Mouse (Mus musculus) cerebellum, postnatal 36 days (tissue): ENCODE measurements around the gene Csf2rb.
"Not testable (repeated sequence)": the region's sequence is repeated elsewhere in the genome, so short reads cannot be mapped to it uniquely, and the experiment has no call there.

Source experiments
- DNase-seq, 2 experiments: peaks; one replicate each; pipeline ENCODE4 v3.0.0; 2021 to 2022; ENCODE audit warnings: mixed read lengths in 2 of 2

Csf2rb gene

DNA sequence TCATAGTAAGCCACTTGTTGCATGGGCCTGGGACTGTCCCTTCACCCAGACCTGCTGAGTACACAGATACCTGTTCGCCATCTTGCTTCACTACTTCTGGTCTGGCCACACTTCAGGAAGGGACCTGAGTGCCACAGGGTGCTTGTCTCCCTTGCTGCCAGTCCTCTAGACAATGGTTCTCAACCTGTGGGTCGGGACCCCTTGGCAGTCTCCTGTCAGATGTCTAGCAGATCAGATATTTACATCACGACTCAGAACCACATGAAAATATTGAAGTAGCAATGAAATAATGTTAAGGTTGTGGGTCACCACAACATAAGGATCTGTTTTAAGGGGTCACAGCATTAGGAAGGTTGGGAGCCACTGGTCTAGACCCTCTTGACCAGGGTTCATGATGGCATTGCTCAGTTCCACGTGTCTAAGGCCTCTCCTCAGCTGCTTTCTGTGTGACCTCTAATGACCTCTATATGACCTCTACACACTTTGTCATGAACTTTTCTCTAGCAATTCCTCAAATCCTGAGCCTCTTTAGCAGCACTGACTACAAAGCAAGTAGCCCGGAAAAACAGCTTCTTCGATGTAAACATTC is 2.3 kb downstream of the Csf2rb start:
- DNase-seq, result not testable (repeated sequence)

DNA sequence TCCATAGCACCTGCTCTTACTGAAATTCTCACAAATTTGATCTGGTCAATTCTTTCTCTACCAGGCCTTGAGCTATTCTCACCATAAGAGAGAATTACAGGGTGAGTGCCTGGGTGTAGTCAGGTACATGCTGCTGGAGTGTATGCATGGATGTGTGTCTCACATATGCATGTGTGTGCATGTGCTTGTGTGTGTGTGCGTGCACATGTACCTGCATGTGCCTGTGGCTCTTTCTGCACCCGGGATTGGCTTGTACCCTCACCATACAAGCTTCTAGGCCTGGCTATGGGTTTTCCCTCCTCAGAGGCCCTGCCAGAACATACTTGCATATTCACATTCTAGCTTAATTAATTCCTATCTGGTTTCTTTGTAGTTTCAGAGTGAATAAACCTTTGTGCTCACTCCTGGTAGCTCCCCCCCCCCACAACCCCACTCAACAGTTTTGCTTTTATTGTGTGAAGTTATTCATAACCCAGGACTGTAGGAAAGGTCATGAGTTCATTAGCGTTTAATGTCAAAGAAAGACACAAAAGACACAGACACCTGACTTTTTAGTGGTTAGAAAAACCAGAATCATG is 3.1 kb downstream of the Csf2rb start:
- no peak for DNase-seq

DNA sequence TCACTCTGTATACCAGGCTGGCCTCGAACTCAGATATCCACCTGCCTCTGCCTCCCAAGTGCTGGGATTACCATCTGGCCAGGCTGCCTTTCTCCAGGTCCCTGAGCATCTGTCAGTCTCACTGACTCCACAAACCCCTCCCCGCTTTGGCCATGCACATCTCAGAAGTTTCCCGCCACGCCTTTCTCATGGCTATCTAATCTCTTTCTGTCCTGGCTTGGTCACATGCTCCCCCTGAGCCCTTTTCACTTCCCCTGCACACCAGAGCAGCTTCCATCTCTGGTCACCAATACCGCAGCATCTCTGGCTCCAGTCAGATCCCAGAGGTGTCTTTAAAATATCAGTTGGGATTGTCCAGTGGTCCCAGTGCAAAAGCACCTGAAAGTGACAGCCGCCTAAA is 4.4 kb downstream of the Csf2rb start:
- not testable (repeated sequence) for DNase-seq

DNA sequence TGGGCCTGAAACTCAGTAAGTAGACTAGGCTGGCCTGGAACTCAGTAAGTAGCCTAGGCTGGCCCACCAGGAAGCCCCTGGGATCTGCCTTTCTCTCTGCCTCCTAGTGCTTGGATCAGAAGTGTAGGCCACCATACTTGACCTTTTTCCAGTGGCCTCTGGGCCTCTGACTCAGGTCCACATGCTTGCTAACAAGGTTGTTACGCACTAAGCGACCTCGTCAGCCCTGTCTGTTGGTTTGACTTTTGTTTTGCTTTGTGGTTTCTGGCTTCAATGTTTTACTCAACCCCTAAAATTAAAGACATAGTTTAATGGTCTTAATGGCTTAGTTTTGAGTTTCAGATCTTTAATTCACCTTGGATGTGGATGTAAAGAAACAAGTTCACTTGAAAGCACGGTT is 5.2 kb downstream of the Csf2rb start:
- DNase-seq, result no peak

DNA sequence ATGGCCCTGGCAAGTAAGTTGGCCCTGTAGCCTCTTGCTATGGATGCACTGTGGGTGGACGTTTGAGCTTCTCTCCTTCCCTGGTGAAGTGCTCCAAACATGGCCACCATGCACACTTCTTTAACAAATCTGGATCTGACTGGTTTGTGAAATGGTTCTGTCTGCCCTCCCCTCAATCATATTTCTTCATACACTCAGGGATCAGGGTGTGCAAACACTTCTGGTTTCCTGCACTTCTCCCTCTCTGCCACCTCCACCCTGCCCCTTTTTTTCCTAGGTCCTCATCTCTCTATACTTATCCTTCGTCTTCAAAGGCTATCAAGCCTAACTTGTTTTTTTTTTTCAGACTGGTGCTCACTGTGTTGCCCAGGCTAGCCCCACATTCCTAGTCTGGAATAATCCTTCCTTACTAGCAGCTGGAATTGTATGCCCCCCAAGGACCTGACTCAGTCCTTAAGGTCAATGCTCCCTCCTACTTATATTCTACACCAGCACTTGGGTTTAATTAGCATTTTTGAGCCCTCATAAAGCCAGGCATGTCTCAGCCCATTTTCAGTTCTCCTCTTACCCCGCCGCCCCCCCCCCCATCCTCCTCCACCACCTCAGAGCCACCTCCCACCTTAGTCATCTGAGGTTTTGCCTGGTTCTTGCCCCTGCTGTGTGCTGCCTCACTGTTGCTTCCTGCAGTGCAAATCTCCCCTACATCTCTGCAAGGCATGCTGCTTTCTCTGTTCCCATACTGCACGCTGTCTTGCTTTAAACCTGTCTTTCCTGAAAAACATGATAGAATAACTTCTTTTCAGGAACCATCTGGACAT is 6.2 kb downstream of the Csf2rb start:
- no peak for DNase-seq

DNA sequence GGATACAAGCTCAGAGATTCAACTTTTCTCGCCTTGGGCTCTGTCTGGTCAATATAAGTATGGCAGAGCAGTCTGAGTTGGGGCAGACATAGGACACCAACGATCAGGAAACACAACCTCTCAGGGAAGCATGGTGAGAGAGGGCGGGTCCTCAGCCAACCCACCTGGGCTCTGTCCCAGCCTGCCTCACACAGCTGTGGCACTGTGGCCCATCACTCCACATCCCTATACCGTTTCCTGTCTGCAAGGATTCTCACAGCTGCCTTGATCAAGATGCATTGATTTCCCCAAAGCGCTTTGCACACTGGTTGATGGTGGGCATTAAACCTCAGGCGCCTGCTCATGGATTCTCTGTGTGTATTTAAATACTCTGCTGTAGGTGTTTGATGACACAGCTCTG is 7.4 kb downstream of the Csf2rb start:
- no peak for DNase-seq

DNA sequence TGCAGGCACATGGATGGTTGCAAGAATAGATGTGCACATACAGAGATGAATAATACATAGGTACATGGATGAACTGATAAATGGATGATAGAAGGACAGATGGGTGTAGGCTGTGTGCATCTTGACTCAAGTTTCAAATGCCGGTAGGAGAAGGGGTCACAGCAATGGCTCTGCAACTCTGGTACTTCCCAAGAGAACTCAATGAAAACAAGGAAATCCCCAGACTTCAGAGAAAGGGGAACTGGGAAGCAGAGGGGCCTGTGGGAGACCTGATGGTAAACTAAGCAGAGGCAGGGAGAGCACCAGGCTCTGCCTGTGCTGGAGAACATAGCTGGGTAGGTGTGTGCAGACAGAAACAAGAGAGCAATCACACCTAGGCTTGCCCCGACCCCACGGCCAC is 8.8 kb downstream of the Csf2rb start:
- no peak for DNase-seq

DNA sequence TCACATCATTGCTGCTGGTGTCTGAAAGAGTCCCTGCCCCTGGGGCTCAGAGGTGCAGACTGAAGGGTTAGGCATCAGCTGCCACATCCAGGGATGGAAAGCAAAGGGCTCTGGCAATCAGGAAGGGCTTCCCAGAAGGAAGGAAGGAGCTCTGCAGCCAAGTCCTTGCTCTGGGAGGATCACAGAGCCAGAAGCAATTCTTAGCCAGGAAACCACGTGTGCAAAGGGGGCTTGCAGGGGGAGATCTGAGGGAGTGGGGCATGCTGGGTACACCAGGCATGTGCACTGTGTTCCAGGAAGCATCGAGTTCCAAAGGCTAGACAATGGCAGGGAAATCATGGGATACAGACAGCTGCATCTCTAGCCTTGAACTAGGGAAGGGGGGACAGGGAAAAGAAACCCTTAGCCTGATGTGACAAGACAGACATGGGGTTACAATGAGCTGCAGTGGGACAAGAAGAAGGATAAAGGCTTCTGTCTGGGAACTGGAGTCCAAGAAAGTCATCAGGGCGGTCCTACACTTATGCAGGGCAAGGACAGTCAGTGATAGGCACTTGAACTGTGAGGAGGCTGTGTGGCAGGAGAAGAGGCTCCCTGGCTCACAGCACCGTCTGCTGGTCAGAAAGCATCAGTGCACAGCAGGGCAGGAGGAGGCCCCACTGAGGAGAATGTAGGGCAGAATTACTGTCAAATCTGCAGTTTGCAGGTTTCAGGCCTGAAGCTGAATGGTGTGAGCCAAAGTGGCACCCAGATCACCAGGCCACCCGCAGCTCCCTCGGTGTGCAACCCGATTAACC is 14.3 kb downstream of the Csf2rb start:
- DNase-seq, result peak; percentile 53 to 59

DNA sequence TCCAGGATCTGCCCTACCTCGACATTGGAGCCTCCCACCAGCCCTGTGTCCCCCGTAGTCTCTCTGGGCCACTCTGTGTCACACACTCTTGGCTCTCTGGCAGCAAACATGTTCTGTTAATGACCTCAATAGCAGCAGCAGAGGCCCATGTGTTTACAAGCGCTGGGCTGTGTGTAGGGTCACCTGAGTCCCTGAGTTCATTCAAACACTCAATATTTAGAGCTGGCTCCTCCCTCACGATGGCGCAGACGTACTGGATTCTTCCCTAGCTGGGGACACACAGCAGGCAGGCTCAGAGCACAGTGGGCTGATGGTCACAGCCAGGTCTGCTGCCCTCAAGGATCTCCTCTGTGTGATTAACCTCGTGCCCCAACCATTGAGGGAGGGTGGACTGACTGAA is 15.4 kb downstream of the Csf2rb start:
- not testable (repeated sequence) for DNase-seq

DNA sequence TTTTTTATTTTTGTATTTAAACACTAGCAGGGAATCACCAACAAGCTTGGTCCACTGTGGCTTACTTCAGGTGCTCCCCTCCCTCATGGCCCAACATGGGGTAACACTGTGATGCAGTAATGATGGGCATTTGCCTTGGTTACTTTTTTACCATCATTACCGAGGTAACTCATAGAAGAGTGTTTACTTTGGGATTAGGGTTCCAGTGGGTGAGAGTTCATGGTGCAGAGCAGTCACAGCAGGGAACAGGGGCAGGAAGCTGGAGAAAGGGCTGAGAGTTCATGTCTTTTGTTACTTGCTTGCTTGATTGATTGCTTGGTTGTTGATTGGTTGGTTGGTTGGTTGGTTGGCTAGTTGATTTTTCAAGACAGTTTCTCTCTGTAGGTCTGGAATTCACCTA is 18.1 kb downstream of the Csf2rb start:
- no peak for DNase-seq

DNA sequence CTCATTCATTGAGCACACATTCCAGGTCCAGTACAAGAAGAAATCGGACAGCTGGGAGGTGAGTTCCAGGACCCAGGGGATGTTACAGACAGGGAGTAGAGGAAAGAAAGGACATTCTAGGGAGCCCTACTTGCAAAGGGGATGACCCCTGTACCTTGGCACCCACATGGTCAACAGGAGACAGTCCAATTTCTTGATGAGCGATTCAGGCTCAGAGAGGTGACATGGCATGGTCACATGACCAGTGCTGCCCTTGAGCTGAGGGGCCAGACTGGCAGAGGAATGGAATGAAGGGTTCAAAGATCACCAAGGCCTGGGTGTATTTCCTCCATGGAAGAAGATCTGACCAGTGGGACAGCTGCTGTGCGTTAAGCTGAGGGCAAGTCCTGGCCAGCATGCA is 19.0 kb downstream of the Csf2rb start:
- DNase-seq, result no peak

DNA sequence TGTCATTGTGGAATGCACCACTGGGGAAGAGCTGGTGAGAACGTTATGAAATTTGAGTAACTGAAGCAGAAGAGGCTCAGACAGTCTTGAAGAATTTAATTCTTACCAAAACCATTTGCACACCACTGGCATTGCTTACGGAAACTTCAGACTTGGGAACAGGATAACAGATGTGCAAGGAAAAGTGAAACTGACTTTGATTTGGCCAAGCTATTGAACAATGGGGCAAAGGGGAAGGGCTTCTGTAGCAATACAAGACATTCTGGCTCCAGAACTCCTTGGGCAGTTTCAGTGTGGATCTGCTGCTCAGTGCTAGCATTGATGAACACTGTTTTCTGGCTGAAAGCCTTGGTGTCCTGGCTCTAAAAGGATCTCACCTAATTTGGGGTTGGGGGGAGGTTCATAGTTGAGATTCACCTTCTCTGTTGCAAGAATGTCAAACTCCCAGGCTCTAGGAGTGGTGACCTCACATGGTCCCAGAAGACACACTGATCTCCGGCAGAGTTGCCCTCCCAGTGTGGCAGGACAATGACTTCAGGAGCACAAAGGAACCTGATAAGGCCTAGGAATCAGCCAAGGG is 26.1 kb downstream of the Csf2rb start:
- no peak for DNase-seq

DNA sequence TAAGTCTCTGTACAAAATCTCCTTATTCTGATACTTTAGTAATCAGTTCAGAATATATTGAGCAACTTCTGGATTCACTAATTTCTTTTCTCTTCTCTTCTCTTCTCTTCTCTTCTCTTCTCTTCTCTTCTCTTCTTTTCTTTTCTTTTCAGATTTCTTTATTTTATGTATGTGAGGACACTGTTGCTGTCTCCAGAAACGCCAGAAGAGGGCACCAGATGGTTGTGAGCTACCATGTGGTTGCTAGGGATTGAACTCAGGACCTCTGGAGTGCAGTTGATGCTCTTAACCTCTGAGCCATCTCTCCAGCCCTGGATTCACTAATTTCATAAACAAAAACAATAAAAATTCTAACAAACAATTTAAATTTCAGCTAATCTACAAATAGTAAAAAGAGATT is 29.4 kb downstream of the Csf2rb start:
- peak; percentile 39 to 50 for DNase-seq

DNA sequence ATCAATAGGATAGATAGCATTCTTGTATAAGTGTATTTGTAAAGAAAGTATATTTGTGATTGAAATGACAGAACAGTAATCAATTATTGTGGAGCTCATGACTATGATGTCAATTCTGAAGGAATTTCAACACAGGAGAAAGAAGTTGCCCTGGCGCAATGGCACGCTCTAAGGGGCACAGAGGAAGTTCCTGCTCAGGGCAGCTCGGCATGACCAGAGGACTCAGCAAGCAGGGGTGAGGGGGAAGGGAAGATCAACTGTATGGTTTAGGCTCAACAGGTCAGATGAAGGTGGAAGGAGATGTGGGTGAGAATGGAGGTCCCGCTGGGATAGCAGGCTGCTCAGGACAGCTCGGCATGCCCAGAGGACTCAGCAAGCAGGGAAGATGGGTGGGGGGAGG is 30.0 kb downstream of the Csf2rb start:
- no peak for DNase-seq

DNA sequence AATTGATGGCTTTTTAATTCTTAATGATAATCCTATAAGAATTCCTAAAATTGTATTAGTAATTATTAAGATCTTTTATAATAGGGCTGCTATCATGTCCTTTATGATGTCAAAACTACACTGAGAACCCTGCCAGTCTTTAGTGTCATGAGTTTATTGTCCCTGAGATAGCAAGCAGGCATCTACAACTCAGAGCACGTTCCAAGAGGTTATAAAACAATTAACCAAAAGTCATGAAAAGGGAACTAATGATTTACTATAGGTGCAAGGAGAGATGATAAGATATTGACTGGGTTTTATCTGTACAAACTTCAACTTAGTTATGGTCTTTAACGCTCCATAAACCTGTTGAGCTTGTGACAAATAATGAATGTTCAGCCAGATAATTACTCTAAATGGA is 40.4 kb downstream of the Csf2rb start:
- DNase-seq, result no peak

DNA sequence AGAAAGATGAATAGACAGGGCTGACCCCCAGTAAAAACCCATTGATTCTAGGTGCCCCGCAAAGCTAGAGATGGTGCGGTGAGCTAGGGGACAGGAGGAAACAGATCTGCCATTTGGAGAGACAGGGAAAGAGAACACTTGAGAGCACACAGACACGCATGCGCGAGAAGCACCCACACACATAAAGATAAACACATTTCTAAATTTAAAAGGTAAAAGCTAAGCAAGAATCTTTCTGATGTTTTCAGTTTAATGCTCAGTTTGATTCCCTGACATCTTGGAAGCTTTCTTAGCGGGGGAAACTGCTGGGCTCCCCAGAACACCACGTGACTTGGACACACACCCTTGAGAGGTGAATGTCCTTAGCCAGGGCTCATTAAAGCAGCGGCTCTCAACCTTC is 41.3 kb downstream of the Csf2rb start:
- DNase-seq, result no peak

DNA sequence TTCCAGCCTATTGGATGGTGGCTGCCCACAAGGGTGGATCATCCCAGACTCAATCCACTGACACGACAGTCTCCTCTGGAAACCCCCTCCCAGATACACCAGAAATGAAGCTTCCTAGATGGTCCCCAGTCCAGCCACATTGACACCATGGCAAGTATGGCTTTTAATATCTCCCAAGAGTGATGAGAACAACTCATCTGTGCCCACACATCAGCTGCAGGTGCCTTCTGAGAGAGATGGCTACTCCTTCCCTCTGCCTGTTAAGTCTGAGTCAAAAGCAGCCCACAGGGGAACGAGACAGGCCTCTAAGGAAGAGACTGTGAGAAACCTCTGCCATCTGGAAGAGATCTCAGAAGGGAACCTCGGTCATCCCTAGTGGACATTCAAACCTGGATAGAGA is 42.3 kb downstream of the Csf2rb start:
- no peak for DNase-seq

DNA sequence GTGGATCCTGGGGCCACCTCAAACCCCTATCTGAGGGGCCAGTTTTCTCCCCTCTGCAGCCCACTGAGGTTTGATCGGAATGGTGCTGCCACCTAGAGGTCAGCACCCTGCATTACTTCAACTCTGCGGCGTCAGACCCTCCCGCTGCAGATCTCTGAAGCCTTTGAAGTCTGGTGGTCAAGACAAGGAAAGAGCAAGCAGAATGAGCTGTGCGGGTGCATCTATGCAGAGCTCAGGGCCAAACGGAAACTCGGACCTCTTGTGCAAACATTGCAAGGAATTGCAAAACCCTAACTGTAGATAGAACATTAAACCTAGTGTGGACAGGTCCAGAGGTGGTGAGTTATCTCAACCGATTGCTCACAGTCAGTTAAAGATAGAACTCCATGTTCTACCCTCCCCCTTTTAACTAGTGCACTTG is 43.4 kb downstream of the Csf2rb start:
- DNase-seq, result peak; percentile 35 to 38

DNA sequence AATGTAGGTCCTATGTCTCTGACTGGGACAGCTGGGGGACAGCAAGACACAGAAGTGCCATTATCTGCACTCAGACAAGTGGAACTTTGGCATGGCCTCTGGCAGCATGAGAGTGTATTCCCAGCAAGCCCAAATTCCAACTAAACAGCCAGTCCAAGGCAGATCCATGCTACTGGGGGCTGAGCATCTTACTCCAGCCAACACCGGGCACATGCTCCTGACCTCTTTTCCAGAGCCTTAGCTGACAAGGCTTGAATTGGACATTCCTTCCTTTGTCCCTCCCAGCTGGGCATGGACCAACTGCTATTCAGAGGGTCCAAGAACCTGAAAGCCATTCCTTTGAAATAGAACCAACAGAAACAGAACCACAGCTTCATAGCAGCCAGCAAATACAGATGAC is 44.1 kb downstream of the Csf2rb start:
- no peak for DNase-seq

DNA sequence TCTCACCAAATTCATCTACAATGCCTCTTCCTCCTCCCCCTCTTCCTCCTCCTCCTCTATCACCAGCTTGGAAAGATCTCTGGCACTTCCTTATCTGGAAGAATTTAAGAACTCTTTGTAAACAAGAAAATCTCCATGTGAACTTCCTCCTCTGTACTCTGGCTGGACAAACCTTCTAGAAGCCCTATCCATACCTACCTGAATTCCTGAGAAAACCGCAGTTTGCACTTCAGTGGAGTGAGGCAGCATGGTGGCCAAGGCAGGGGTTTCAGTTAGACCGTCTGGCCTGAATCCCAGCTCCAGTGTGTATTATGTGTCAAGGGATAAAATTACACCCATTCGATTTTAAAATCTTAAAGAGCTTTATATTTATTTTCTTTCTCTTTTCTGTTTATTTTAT is 47.2 kb downstream of the Csf2rb start:
- DNase-seq, result no peak

DNA sequence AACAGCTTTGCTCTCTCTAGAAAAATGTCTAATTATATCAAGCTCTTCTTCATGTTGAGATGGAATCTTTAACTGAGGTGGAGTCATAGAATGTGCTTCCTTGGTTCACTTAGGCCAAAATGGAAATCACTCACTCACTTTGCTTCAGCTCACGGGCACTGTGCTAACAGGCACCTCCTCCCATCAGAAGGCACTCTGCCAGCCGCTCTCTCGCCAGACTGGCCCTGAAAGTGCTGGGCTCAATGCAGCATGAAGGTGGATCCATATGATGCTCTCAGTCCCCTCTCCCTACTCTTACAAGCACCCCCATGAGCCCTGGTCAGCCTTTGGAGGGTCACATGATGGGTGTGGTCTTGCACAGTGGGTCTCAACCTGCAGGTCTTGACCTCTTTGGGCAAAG is 48.7 kb downstream of the Csf2rb start:
- DNase-seq, result peak; percentile 22 to 49

DNA sequence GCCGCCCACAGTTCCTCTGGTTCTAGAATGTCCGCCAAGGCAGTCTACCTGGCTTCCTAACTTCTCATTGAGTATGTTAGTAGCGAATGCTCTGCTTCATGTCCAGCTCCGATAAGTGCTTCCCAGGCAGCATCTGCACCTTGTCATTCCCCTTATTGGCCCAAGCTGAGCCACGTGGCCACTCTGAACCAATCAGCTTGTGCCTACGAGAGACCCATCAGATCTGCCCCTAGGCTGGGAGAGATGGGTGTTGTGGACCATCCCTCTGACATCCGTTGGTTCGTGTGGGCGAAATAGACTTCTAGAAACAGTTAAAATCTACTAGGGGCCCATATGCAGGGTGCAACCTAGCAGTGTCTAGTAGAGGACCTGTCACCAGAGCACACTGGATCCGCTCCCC is 52.3 kb downstream of the Csf2rb start:
- no peak for DNase-seq

DNA sequence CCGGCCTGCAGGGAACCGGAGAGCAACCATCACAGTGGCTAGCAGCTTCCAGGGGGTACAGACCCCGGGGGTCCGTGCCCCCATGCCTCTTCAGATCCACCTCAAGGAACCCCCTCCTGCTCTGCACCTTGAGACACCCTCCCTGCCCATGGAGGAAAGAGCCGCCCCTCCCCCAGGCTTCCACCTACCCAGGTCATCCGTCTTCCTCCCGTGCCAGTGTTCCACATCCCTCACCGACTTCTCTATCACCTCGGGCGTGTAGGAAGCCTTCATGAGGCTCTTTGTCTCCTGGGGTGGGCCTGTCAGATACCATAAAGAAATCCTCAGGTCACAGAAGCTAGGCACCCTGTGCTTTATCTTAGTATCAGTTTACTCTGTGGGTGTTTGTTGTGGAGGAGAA is 53.0 kb downstream of the Csf2rb start:
- DNase-seq, result no peak
